Mouse (Mus musculus): Measurements from ENCODE around the gene Casp8. TPM values are rescaled to one million over a fixed set of nuclear protein-coding genes. Genes with fewer than 3 reads are reported as not detected.
"Not testable (repeated sequence)": the region's sequence is repeated elsewhere in the genome, so short reads cannot be mapped to it uniquely, and the experiment has no call there.

The Casp8 gene
- polyA plus RNA-seq, 1 experiment from 2014 or later = 13.1 TPM

- Histone ChIP-seq H3K4me1 (ENCODE audit: control insufficient read depth, insufficient read depth, low read length) (no peaks in the 10 kb centered on the region), H3K4me2 (ENCODE audit: low read depth) (no peak overlapping the region), H3K9me3 (ENCODE audit: control insufficient read depth, low read length) (no peaks in the 10 kb centered on the region), H3K9ac (ENCODE audit: low read length) (no peak overlapping the region), H3K27me3 (ENCODE audit: control insufficient read depth, insufficient read depth, low read length) (no peaks in the 10 kb centered on the region), H3K36me3 (ENCODE audit: control insufficient read depth, insufficient read depth, low read length) (no peaks in the 10 kb centered on the region), H3K4me3 (ENCODE audit: low read depth, low read length) (no peak overlapping the region), H3K27ac (ENCODE audit: low read depth, low read length) (no peak overlapping the region)
- DNase-seq (ENCODE audit: low spot score) (no peak), ATAC-seq (ENCODE audit: insufficient read depth, low FRiP score, low TSS enrichment) (no peak)
- WGBS = 90% methylated on average over 6 of the region's 6 CpGs
Measured at GRCm38 (mm10) chr1:58803531-58803930, 8.4 kb downstream of the Casp8 start.

DNA sequence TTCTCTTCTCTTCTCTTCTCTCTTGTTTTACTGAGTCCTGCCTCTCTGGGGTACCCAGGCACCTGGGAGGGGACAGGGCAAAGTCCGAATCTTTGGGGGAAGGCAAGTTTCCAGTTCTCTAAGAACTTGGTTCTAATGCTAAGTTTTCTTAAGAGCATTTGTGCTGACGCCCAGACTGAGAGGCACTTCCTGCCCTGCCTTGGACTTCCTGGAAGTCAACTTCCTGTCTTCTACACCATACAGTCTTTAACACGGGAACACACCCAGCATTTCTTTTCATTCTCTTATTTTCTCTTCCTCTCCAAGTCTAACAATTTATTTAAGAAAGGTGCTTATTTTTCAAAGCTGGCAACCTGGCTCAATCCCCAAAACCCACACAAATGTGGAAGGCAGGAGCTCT lies 11.5 kb downstream of the Casp8 start:
- 82% methylated on average over 3 of the region's 3 CpGs for WGBS
- DNase-seq (ENCODE audit: low spot score) (no peak), ATAC-seq (ENCODE audit: insufficient read depth, low FRiP score, low TSS enrichment) (no peak)
- H3K27me3 ChIP-seq (ENCODE audit: control insufficient read depth, insufficient read depth, low read length) = no peaks in the 10 kb centered on the region
- no peak overlapping the region for H3K4me3 ChIP-seq (ENCODE audit: low read depth, low read length)
- no peak overlapping the region for H3K4me2 ChIP-seq (ENCODE audit: low read depth)
- no peaks in the 10 kb centered on the region for H3K4me1 ChIP-seq (ENCODE audit: control insufficient read depth, insufficient read depth, low read length)
- H3K9ac ChIP-seq (ENCODE audit: low read length) = no peak overlapping the region
- no peaks in the 10 kb centered on the region for H3K36me3 ChIP-seq (ENCODE audit: control insufficient read depth, insufficient read depth, low read length)
- no peak overlapping the region for H3K27ac ChIP-seq (ENCODE audit: low read depth, low read length)
- H3K9me3 ChIP-seq (ENCODE audit: control insufficient read depth, low read length) = no peaks in the 10 kb centered on the region

DNA sequence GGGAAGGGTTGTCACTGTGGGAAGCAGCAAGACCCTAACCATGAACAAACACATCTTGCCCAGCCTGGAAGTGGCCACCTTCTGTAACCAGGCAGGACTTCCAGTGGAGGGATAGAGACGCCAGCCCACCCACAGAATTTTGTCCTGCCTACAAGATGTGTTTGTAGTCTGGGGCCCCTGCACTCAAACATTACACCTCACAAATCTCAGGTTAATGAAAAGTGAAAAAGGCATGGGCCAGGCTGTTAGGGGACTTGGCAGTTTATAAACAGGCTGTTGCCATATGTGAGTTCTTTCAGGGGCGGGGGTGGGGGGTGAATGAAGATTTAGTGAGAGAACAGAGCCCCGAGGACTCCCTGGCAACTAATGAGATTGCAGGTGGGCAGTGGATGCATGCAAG lies 31.1 kb downstream of the Casp8 start:
- Histone ChIP-seq H3K9ac (ENCODE audit: low read length) (no peak overlapping the region), H3K27ac (ENCODE audit: low read depth, low read length) (no peak overlapping the region), H3K4me1 (ENCODE audit: control insufficient read depth, insufficient read depth, low read length) (no peaks in the 10 kb centered on the region), H3K4me2 (ENCODE audit: low read depth) (no peak overlapping the region), H3K4me3 (ENCODE audit: low read depth, low read length) (no peak overlapping the region), H3K27me3 (ENCODE audit: control insufficient read depth, insufficient read depth, low read length) (no peaks in the 10 kb centered on the region), H3K9me3 (ENCODE audit: control insufficient read depth, low read length) (no peaks in the 10 kb centered on the region), H3K36me3 (ENCODE audit: control insufficient read depth, insufficient read depth, low read length) (no peaks in the 10 kb centered on the region)
- no peak for ATAC-seq (ENCODE audit: insufficient read depth, low FRiP score, low TSS enrichment)
- no peak for DNase-seq (ENCODE audit: low spot score)
- 70% methylated on average over 3 of the region's 3 CpGs for WGBS

- Histone ChIP-seq H3K9me3 (ENCODE audit: control insufficient read depth, low read length) (no peaks in the 10 kb centered on the region), H3K9ac (ENCODE audit: low read length) (no peak overlapping the region), H3K4me3 (ENCODE audit: low read depth, low read length) (no peak overlapping the region), H3K36me3 (ENCODE audit: control insufficient read depth, insufficient read depth, low read length) (no peaks in the 10 kb centered on the region), H3K27ac (ENCODE audit: low read depth, low read length) (no peak overlapping the region), H3K4me1 (ENCODE audit: control insufficient read depth, insufficient read depth, low read length) (no peaks in the 10 kb centered on the region), H3K27me3 (ENCODE audit: control insufficient read depth, insufficient read depth, low read length) (no peaks in the 10 kb centered on the region), H3K4me2 (ENCODE audit: low read depth) (no peak overlapping the region)
- WGBS = 93% methylated on average over 5 of the region's 5 CpGs
- no peak for ATAC-seq (ENCODE audit: insufficient read depth, low FRiP score, low TSS enrichment)
- DNase-seq (ENCODE audit: low spot score) = no peak
Measured at GRCm38 (mm10) chr1:58830741-58831140, 35.6 kb downstream of the Casp8 start.

GRCm38 (mm10) chr1:58832198-58832597 lies 37.0 kb downstream of the Casp8 start:
- Histone ChIP-seq H3K4me3 (ENCODE audit: low read depth, low read length) (no peak overlapping the region), H3K9ac (ENCODE audit: low read length) (no peak overlapping the region), H3K4me2 (ENCODE audit: low read depth) (no peak overlapping the region), H3K27me3 (ENCODE audit: control insufficient read depth, insufficient read depth, low read length) (no peaks in the 10 kb centered on the region), H3K9me3 (ENCODE audit: control insufficient read depth, low read length) (no peaks in the 10 kb centered on the region), H3K27ac (ENCODE audit: low read depth, low read length) (no peak overlapping the region), H3K4me1 (ENCODE audit: control insufficient read depth, insufficient read depth, low read length) (no peaks in the 10 kb centered on the region), H3K36me3 (ENCODE audit: control insufficient read depth, insufficient read depth, low read length) (no peaks in the 10 kb centered on the region)
- 80% methylated on average over 2 of the region's 2 CpGs for WGBS
- DNase-seq (ENCODE audit: low spot score) (no peak), ATAC-seq (ENCODE audit: insufficient read depth, low FRiP score, low TSS enrichment) (no peak)

GRCm38 (mm10) chr1:58856811-58857210 lies 61.6 kb downstream of the Casp8 start:
- not testable (repeated sequence) for ATAC-seq (ENCODE audit: insufficient read depth, low FRiP score, low TSS enrichment); H3K4me1 ChIP-seq (ENCODE audit: control insufficient read depth, insufficient read depth, low read length); H3K9me3 ChIP-seq (ENCODE audit: control insufficient read depth, low read length); H3K4me2 ChIP-seq (ENCODE audit: low read depth); H3K27me3 ChIP-seq (ENCODE audit: control insufficient read depth, insufficient read depth, low read length); H3K4me3 ChIP-seq (ENCODE audit: low read depth, low read length); DNase-seq (ENCODE audit: low spot score); H3K9ac ChIP-seq (ENCODE audit: low read length); H3K27ac ChIP-seq (ENCODE audit: low read depth, low read length); H3K36me3 ChIP-seq (ENCODE audit: control insufficient read depth, insufficient read depth, low read length)
- WGBS = 83% methylated on average over 3 of the region's 3 CpGs

DNA sequence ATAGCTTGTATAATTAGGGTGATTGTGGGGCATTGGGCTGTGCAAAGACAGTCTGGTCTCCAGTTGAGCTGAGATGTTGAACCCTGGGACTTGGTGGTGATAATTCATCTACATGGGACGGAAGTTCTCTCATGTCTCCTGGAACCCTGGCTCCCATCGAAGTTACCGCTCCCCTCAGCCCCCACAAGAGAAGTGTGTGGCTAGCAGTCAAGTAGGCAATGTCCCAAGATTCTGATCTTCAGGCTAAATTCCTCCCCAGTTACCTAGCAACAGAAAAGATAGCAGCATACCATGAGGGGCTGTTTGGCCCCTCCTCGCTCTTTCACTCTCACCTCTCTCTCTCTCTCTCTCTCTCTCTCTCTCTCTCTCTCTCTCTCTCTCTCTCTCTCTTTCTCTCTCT lies 64.0 kb downstream of the Casp8 start:
- not testable (repeated sequence) for H3K9me3 ChIP-seq (ENCODE audit: control insufficient read depth, low read length); H3K4me1 ChIP-seq (ENCODE audit: control insufficient read depth, insufficient read depth, low read length); H3K4me2 ChIP-seq (ENCODE audit: low read depth); H3K9ac ChIP-seq (ENCODE audit: low read length); H3K4me3 ChIP-seq (ENCODE audit: low read depth, low read length); ATAC-seq (ENCODE audit: insufficient read depth, low FRiP score, low TSS enrichment); H3K27ac ChIP-seq (ENCODE audit: low read depth, low read length); DNase-seq (ENCODE audit: low spot score); H3K27me3 ChIP-seq (ENCODE audit: control insufficient read depth, insufficient read depth, low read length); H3K36me3 ChIP-seq (ENCODE audit: control insufficient read depth, insufficient read depth, low read length)
- WGBS = 71% methylated on average over 4 of the region's 4 CpGs

GRCm38 (mm10) chr1:58859738-58860365 lies 64.7 kb downstream of the Casp8 start:
- H3K4me1 ChIP-seq (ENCODE audit: control insufficient read depth, insufficient read depth, low read length); H3K27ac ChIP-seq (ENCODE audit: low read depth, low read length); H3K4me2 ChIP-seq (ENCODE audit: low read depth); H3K9ac ChIP-seq (ENCODE audit: low read length); H3K27me3 ChIP-seq (ENCODE audit: control insufficient read depth, insufficient read depth, low read length); H3K9me3 ChIP-seq (ENCODE audit: control insufficient read depth, low read length); ATAC-seq (ENCODE audit: insufficient read depth, low FRiP score, low TSS enrichment); H3K36me3 ChIP-seq (ENCODE audit: control insufficient read depth, insufficient read depth, low read length); H3K4me3 ChIP-seq (ENCODE audit: low read depth, low read length); DNase-seq (ENCODE audit: low spot score): not testable (repeated sequence)
- 79% methylated on average over 13 of the region's 13 CpGs for WGBS

GRCm38 (mm10) chr1:58860586-58860985 lies 65.4 kb downstream of the Casp8 start:
- WGBS = 90% methylated on average over 3 of the region's 3 CpGs

More at GRCm38 (mm10) chr1:58860586-58860985, 65.4 kb downstream of the Casp8 start:
- not testable (repeated sequence) for DNase-seq (ENCODE audit: low spot score); H3K9me3 ChIP-seq (ENCODE audit: control insufficient read depth, low read length); H3K4me1 ChIP-seq (ENCODE audit: control insufficient read depth, insufficient read depth, low read length); H3K27ac ChIP-seq (ENCODE audit: low read depth, low read length); ATAC-seq (ENCODE audit: insufficient read depth, low FRiP score, low TSS enrichment); H3K36me3 ChIP-seq (ENCODE audit: control insufficient read depth, insufficient read depth, low read length); H3K27me3 ChIP-seq (ENCODE audit: control insufficient read depth, insufficient read depth, low read length); H3K4me2 ChIP-seq (ENCODE audit: low read depth); H3K9ac ChIP-seq (ENCODE audit: low read length); H3K4me3 ChIP-seq (ENCODE audit: low read depth, low read length)
